Mouse (Mus musculus) olfactory bulb, adult 2 months (tissue): ENCODE results near the gene Disc1.

Experiments
- CTCF ChIP-seq: fragments of 200-500 bp; IDR thresholded peaks from 2 replicates; pipeline ENCODE4 v1.5.1; 2012; ENCODE audit warnings: low read depth, mild to moderate bottlenecking, low read length, moderate library complexity; ENCODE audit not compliant: insufficient read depth
- POLR2A ChIP-seq: fragments of 200-500 bp; IDR thresholded peaks from 2 replicates; pipeline ENCODE4 v1.6.1; 2012; ENCODE audit warnings: mild to moderate bottlenecking, low read depth, low read length, moderate library complexity; ENCODE audit not compliant: insufficient read depth

- TF ChIP-seq POLR2A (no peak), CTCF (no peak)
These were observed 193.4 kb downstream of the Disc1 start for GRCm38 (mm10) chr8:125247349-125247748.
